Mouse (Mus musculus): Measurements from ENCODE around the gene Snrpb2. TPM values are rescaled to one million over a fixed set of nuclear protein-coding genes. Genes with fewer than 3 reads are reported as not detected.

Gene Snrpb2
- polyA plus RNA-seq (2021; fragmentation: Nextera tagmentation): 36.4 and 44.6 TPM in 2 replicates
- long read RNA-seq, experiment 1, transcript Snrpb2-201 (7 exons, 2,061 nt): major isoform, 33 of 39 reads
- long read RNA-seq, experiment 1, partial matches to known transcripts: 2 of 39 reads
- long read RNA-seq, experiment 1, other reads (novel, unspliced or antisense): 3 of 39 reads
- long read RNA-seq, experiment 2, transcript Snrpb2-204 (4 exons, 1,827 nt): minor isoform, 9 of 66 reads
- long read RNA-seq, experiment 2, transcript Snrpb2-201 (7 exons, 2,061 nt): major isoform, 12 of 66 reads
- long read RNA-seq, experiment 2, partial matches to known transcripts: 43 of 66 reads
- long read RNA-seq, experiment 2, other reads (novel, unspliced or antisense): 2 of 66 reads

GRCm38 (mm10) chr2:143062812-143063792, at the start of gene Snrpb2:
TSS of gene Snrpb2 (plus strand) at chr2:143063039.

GRCm38 (mm10) chr2:143078198-143078851, 15.5 kb downstream of the Snrpb2 start, which contains the start of gene Otor:
TSS of gene Otor (plus strand) at chr2:143078473.

Other genes starting within 250 kb of the Snrpb2 start
- 2.1 and 2.8 TPM in 2 replicates for gene Kif16b, start 161.5 kb upstream of the Snrpb2 start, polyA plus RNA-seq (2021; fragmentation: Nextera tagmentation)
- not detected in 2 replicates for gene Otor, start 15.4 kb downstream of the Snrpb2 start, polyA plus RNA-seq (2021; fragmentation: Nextera tagmentation)

Measured in left cerebral cortex, adult 6 months (tissue).